Mouse (Mus musculus) liver, adult (tissue): Measurements from ENCODE around the gene Zranb3.

Experiments
- GATA4 ChIP-seq: IDR thresholded peaks from 2 replicates; pipeline ENCODE4 v1.6.1; 2014; ENCODE audit warnings: mild to moderate bottlenecking, low read length; ENCODE audit not compliant: insufficient replicate concordance

Gene Zranb3

DNA sequence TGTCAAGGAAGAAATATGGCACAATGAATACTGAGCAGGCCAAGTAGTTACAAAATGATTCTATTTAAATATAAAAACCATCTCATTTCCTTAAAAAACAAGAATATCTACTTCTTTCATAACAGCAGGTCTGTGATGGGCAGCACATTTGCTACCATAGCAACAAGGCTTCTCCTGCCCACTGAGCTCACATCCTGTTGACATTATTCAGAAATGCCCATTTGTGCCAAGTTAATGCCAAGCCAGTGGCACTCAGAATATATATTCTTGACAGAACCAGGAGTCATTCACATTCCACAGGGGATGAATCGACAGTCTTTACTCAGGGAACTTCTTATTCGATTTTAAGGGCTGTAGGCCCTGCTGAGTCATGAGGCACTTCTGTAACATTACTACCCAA lies 127.2 kb downstream of the Zranb3 start:
- TF ChIP-seq GATA4: no peak

DNA sequence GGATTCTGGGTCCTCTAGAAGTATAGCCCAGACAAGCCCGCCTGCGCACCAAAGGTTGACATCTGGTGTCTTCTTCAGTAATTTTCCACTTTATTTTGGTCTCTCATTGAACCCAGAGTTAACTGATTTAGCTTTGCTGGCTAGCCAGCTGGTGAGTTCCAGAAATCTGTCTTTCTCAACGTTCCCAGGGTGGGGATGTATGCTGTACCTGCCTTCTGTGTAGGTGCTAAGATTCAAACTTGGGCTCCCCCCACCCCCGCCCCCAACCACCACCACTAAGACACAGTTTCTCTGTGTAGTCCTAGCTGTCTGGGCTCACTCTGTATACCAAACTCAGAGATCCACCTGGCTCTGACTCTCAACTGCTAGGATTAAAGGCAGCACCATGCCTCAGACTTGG lies 128.8 kb downstream of the Zranb3 start:
- no peak for TF ChIP-seq GATA4

DNA sequence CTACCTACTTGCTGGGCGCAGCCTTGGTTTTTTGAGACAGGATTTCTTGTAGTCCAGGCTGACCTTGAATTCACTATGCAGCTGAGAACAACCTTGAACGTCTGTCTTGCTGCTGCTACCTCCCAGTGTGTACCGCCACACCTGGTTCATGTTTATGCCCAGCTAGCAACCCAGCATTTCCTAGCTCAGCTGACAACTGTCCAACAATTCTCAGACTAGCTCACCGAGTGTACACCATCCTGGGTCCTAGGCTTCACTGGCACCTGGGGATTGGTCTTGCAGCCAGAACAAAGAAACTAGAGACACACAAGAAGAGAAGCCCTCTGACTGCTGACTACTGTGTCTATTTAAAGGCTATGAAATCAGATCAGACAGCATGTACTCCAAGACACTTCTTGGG lies 132.0 kb downstream of the Zranb3 start:
- no peak for TF ChIP-seq GATA4

DNA sequence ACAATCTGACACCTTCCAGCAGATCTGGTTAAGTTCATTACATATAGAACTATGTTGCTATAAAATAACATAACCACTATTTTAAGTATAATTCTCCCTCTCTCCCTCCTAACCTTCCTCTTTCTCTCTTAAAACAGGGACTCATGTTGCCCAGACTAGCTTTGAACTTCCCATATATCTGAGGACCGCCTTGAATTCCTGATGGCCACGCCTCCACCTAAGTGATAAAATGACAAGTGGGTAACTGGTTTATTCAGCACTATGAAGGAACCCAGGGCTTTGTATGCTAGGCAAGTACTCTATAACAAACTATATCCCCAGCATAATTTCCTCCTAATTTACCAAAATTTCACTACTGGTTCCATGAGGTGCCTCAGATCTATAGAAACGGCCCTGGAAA lies 139.5 kb downstream of the Zranb3 start:
- TF ChIP-seq GATA4: no peak

DNA sequence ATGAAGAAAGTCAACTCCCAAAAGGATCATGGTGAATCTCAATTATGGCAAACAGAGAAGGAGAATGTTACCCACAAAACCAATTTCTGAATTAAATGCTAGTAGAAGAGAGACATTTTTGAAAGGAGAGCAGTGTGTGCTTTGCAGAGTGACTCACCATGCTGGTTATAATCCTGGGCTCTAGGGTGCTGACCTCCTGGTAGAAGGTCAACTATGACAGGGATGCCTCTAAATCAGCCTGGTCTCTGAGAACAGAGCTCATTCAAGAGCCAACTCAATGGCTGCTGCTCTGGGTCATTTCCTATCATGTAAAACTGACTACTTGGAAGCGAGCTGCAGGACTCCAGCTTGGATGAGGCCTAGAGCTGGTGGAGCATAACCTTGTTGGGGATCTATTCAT lies 141.7 kb downstream of the Zranb3 start:
- TF ChIP-seq GATA4: no peak

DNA sequence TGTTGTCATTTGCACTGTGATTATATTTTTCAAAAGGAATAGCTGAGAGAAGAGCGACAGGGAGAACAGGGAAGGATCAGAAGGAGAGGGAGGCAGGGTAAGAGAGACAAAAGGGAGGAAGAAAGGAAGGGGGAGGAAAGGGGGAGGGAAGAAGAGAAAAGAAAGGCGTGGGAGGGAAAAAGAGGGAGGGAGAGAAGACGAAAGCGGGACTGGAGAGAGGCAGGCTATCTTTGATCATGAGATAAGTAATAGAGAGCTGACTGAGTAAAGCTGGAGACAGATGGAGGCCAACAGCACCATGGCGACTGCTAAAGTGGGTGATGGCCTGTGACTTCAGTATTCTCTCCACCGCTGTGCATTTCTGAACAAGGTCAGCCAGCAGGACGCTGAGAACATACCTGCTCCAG lies 143.5 kb downstream of the Zranb3 start:
- TF ChIP-seq GATA4: no peak

DNA sequence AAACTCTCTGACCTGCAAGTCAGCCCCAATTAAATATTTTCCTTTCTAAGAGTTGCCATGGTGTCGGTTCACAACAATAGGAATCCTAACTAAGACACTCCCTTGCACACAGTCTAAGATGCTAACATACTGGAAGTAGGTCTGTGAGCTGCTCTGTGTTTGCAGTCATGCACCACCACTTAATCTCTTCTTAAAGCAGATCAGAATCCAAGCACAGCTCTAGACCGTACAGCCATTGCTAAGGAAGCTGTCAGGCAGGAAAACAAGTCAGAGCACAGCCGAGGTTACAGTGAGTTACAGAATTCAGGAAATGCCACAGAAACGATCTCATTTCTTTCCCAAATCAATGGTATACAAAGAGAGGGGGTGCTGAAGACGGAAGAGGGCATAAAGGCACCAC lies 144.0 kb downstream of the Zranb3 start:
- TF ChIP-seq GATA4: no peak

DNA sequence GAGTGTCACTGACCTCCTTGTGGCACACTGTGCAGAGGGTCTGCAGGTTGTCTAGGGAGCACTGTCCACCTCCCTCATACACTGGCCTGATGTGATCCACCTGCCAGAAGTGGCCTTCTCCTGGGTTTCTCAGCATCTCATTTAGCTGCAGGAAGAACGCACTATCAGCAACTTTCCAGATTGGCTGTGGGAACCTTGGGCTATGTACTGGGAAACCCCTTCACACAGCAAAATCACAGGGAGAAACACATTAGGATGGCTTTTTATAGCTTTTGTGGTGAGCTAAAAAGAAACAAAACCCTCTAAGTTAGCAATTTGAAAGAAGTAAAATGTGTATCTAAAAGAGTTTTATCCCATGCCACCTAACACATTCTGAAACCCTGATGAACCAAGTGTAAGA lies 146.3 kb downstream of the Zranb3 start:
- no peak for TF ChIP-seq GATA4

DNA sequence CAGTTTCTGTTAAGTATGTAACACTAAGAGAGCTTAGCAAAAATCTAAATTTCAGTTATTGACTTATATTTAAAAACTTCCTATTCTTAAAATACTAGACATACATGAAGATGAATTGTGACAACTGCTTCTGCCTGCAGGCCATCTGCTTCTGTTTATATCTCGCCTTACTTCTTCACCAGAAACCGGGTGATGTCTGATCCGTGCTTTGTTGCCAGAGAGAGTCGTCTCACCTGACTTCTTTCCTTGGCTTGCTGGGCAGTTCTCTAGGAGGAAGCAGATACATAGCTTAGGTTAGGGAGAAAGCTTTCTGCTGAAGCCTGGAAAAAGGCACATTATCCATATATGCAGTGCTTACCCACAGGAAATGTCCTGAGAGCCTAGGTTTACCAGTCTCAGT lies 148.0 kb downstream of the Zranb3 start:
- no peak for TF ChIP-seq GATA4

DNA sequence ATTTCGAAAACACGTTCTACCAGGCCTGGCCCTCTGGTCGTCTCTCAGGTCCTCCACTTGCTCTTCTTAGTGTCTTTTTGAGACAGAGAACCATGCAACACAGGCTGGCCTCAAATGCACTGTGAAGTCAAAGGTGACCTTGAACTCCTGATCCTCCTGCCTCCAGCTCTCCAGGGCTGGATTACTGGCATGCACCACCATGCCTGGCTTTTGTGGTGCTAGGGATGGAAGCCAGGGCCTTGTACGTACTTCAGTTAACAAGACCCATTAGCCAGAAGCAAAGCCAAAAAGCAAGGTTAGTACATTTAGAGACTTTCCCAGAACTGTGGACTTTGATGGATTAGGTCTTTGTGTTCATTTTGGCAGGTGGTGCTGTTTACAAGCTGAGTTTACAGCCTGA lies 150.6 kb downstream of the Zranb3 start:
- TF ChIP-seq GATA4: no peak

DNA sequence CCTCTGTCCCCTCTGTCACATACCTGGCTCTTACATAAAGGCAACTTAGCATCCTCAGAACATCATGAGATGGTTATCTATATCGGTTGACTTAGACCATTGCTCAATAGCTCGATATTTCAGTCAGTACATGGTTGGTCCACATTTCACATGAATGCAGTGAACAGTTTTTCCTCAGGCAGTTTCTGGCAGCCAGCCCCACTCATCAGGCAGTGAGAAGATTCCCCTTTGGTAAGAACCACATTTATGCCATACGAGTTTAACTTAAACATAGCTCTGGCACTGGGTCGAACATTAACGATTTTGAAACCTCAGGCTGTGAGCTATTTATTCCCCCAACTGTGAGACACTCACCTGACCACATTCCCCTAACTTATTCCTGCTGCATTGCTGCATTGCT lies 154.1 kb downstream of the Zranb3 start:
- peak; percentile 51; the same call in 1 of the 2 replicates for TF ChIP-seq GATA4

DNA sequence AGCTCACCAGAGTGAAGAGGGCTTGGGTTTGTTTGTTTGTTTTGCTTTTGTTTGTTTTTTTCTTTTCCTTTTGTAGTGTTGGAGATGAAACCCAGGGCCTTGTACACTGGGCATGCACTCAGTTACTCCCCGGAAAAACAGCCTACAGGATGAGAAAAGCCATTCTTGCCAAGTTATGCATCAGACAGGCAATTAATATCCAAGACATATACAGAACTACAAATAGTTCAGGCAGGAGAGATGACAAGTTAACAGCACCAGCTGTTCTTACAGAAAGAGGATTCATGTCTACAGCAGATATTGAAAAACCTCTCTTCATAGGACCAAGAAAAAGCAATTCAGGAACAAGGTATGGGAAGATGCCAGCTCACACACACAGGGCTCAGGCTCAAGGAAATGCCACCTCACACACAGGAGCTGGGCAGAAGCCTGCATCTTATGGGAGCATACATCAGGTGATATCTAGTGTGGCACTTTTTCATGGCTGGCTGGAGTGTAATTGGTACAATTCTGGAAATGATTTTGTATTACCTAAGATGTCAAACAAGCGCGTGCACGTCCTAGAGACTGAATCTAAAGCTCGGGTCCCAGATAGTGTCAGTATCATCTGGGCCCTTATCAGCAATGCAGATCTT lies 156.1 kb downstream of the Zranb3 start:
- TF ChIP-seq GATA4: no peak

DNA sequence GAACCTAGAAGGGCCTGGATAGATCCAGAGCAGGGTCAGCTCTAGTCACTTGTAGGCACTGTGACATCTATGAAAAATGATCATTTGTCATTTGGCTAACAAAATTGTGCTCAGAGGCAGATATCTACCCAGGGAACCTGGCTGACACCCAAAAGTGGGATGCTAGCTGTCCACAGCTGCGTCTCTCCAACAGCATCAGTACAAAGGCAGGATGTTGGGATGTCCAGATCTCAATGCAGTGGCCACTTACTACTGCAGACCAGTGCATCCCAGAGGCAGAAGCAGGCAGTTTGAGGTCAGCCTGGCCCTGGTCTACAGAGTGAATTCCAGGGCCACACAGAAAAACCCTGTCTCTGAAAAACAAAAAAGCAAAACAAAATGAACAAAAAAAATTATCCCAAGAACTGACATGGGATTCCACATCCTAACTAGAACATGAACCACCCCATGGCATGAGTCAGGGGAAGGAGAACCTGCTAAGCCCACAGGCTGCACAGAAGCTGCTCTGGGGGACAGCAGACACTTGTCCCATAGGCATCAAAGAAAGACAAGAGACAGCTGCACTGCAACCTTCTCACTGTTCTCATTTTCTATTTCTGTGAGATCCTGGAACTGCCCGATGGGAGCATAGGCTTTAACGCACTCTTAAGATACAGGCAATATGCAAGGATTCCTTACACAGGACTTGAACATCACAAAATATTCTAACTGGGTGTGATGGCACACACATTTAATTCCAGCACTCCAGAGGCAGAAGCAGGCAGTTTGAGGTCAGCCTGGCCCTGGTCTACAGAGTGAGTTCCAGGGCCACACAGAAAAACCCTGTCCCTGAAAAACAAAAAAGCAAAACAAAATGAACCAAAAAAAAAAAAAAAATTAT lies 156.9 kb downstream of the Zranb3 start:
- no peak for TF ChIP-seq GATA4

DNA sequence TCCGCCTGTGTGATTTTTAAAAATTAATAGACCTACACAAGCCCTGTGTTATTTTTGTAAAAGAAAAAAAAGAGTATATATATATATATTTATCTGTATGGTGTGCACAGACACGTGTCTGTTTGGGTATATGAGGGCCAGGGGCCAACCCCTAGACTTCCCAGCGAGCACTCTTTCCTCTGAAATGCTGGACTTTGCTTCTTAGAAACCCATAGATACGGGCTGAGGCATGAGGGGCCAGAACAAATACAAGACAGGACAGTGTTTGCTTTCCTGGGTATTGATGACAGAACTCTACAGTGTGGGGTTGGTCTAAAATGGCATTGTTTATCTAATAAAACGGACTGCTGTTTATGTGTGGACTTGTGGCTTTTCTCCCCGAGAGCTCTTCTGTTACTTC lies 159.3 kb downstream of the Zranb3 start:
- TF ChIP-seq GATA4: no peak

DNA sequence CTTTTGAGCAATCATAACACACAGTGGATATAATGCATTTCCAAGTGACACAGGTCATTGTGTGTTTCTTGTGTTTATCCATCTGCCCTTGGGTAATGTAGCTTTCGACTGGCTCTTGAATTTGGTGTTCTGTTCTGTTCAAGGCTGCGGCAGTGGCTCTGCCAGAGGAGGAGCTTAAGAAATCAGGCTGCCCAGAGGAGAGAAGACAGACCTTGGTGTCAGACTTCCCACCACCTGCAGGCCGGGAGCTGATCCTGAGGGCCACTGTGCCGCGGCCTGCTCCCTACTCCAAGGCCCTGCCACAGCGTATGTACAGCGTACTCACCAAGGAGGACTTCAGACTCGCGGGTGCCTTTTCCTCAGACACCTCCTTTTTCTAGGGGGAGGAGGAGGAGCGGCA lies 160.6 kb downstream of the Zranb3 start:
- no peak for TF ChIP-seq GATA4

DNA sequence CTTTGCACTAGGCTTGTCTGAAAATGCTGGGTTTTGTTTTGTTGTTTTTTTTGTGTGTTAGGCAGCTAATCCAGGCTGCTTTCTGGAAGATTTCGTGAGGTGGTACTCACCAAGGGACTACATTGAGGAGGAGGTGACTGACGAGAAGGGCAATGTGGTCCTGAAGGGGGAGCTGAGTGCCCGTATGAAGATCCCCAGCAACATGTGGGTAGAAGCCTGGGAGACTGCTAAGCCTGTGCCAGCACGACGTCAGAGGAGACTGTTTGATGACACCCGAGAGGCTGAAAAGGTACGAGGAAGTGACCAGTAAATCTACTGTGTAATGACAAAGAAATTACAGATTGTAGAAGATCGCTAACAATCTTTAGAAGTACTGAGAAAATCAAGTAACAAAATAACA lies 165.6 kb downstream of the Zranb3 start:
- no peak for TF ChIP-seq GATA4

DNA sequence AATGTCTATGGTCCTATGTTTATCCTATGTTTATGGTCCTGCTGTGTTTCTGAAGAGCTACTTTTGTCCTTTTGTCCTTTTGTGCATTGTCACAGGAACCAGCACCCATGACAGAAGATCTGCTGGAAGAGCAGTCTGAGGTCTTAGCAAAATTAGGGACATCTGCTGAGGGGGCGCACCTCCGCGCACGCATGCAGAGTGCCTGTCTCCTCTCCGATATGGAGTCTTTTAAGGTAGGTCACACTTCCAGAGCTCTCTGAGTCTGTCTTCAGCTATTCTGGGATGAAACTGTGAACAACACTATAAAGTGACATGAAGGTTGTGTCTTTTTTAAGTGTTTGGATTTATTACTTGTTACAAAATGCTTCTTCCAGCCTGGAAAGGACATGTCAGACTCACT lies 168.5 kb downstream of the Zranb3 start:
- TF ChIP-seq GATA4: no peak
